Mouse (Mus musculus) heart, postnatal 0 days (tissue): ENCODE results near the gene Pygm. TPM values are rescaled to one million over a fixed set of nuclear protein-coding genes. Genes with fewer than 3 reads are reported as not detected.
A peak's percentile ranks its signal among the peaks of the same experiment; 100 is the strongest.

Experiments used
- ATAC-seq: fragments of 200-750 bp; cut with Nextera tagmentation; 2 replicates; pipeline ENCODE4 v1.8.0; 2017; ENCODE audit warnings: low read depth, moderate number of reproducible peaks, moderate library complexity; ENCODE audit not compliant: insufficient read depth
- DNase-seq: peaks from one replicate; pipeline ENCODE4 v3.0.0-alpha.2; 2016; ENCODE audit warnings: low spot score
- H3K27ac ChIP-seq: fragments of 300-500 bp; sonication (generic); 2 replicates; pipeline ENCODE4 v1.5.1; 2014; ENCODE audit warnings: low read depth, mild to moderate bottlenecking
- H3K27me3 ChIP-seq: fragments of 300-500 bp; sonication (generic); 2 replicates; pipeline ENCODE4 v1.6.1; 2014; ENCODE audit warnings: low read length, mixed read lengths; ENCODE audit not compliant: control insufficient read depth, insufficient read depth
- H3K36me3 ChIP-seq: fragments of 300-500 bp; sonication (generic); replicated peaks from 2 replicates; pipeline ENCODE4 v1.6.1; 2014; ENCODE audit warnings: low read length, mixed read lengths; ENCODE audit not compliant: control insufficient read depth, insufficient read depth
- H3K4me1 ChIP-seq: fragments of 300-500 bp; sonication (generic); 2 replicates; pipeline ENCODE4 v1.6.1; 2014; ENCODE audit warnings: antibody characterized with exemption; ENCODE audit not compliant: control insufficient read depth, insufficient read depth
- H3K4me2 ChIP-seq: fragments of 300-500 bp; sonication (generic); 2 replicates; pipeline ENCODE4 v1.6.1; 2014; ENCODE audit warnings: low read depth, mild to moderate bottlenecking, low read length, moderate library complexity
- H3K4me3 ChIP-seq: fragments of 300-500 bp; sonication (generic); 2 replicates; pipeline ENCODE4 v1.5.1; 2014; ENCODE audit warnings: low read depth, low read length
- H3K9ac ChIP-seq: fragments of 300-500 bp; sonication (generic); replicated peaks from 2 replicates; pipeline ENCODE4 v1.6.1; 2014; ENCODE audit warnings: low read depth, low read length, mixed read lengths
- H3K9me3 ChIP-seq: fragments of 300-500 bp; sonication (generic); replicated peaks from 2 replicates; pipeline ENCODE4 v1.6.1; 2016; ENCODE audit warnings: low read length; ENCODE audit not compliant: control insufficient read depth
- CTCF ChIP-seq: IDR thresholded peaks from 2 replicates; pipeline ENCODE4 v1.5.1; 2016; ENCODE audit warnings: antibody characterized with exemption, control low read depth, low read depth
- EP300 ChIP-seq: IDR thresholded peaks from 2 replicates; pipeline ENCODE4 v1.6.1; 2016; ENCODE audit warnings: antibody characterized with exemption, low read depth
- WGBS: fragments of 180-500 bp; shearing (Covaris S2); extraction: QIAGEN DNeasy Blood & Tissue Kit; methylation state at CpG from one replicate; pipeline ENCODE4 v1.1.7; 2014; 5-methylcytosine and 5-hydroxymethylcytosine counted together
- polyA plus RNA-seq: library from polyadenylated mRNA; unstranded; fragments of >200 nt; fragmentation: Nextera tagmentation; extraction: Ambion mirVana; gene quantifications from 2 replicates; pipeline ENCODE4 v1.2.1, GENCODE M21; 2015
- total RNA-seq: library from RNA; depleted of rRNA; stranded (reverse); fragments of >200 nt; gene quantifications from 2 replicates; pipeline ENCODE4 v1.2.3, GENCODE M21; 2014; ENCODE audit warnings: low replicate concordance

Gene Pygm
- total and polyA plus RNA-seq, 2 experiments from 2014 or later = 400 to 487 TPM

- no peak for TF ChIP-seq EP300
- no peak for TF ChIP-seq CTCF
- Histone ChIP-seq H3K27me3 (peaks cover 95% of the 10 kb centered on the region), H3K9me3 (no peaks in the 10 kb centered on the region), H3K4me2 (no peak overlapping the region), H3K9ac (no peak overlapping the region), H3K27ac (no peak overlapping the region), H3K4me1 (peaks cover 7% of the 10 kb centered on the region; the same call in 1 of the 2 replicates), H3K4me3 (no peak overlapping the region), H3K36me3 (no peaks in the 10 kb centered on the region)
- DNase-seq (no peak), ATAC-seq (no peak)
- WGBS = 53% methylated on average over 8 of the region's 8 CpGs
Measured at GRCm38 (mm10) chr19:6424137-6424881, 40.1 kb downstream of the Pygm start.

DNA sequence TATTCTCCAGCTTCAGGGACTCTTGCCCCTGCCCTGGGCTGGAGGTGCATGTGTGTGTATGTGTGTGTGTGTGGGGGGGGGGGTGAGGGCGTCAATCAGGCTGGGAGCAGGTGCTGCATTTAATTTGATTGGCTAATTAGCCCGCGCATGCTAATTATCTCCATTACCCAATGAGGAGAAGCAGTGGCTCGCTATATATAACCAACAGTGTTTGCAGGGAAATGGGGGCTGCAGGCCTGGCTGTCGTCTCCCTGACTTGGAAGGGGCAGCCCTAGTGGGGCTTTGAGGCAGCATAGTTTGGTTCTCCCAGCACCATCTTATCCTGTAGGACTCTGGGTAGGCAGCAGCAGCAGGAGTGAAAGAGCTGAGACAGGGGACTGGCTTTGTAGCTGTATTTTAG is 41.4 kb downstream of the Pygm start:
- 44% methylated on average over 5 of the region's 5 CpGs for WGBS
- Histone ChIP-seq H3K27ac (no peak overlapping the region), H3K9me3 (no peaks in the 10 kb centered on the region), H3K4me3 (no peak overlapping the region), H3K4me1 (peaks cover 7% of the 10 kb centered on the region; the same call in 1 of the 2 replicates), H3K9ac (no peak overlapping the region), H3K36me3 (no peaks in the 10 kb centered on the region), H3K27me3 (peaks cover 95% of the 10 kb centered on the region), H3K4me2 (no peak overlapping the region)
- TF ChIP-seq EP300 (no peak), CTCF (no peak)
- ATAC-seq (no peak), DNase-seq (no peak)

- 21% methylated on average over 13 of the region's 13 CpGs for WGBS
- no peak overlapping the region for H3K27ac ChIP-seq
- H3K4me3 ChIP-seq = no peak overlapping the region
- DNase-seq = peak; percentile 20
- no peak overlapping the region for H3K4me2 ChIP-seq
- no peaks in the 10 kb centered on the region for H3K9me3 ChIP-seq
- no peak for TF ChIP-seq CTCF
- no peak for TF ChIP-seq EP300
- ATAC-seq = peak; percentile 56; the same call in 1 of the 2 replicates
- no peak overlapping the region for H3K9ac ChIP-seq
- peaks cover 7% of the 10 kb centered on the region; the same call in 1 of the 2 replicates for H3K4me1 ChIP-seq
- no peaks in the 10 kb centered on the region for H3K36me3 ChIP-seq
- H3K27me3 ChIP-seq = peaks cover 94% of the 10 kb centered on the region
Measured at GRCm38 (mm10) chr19:6426703-6427500, 42.7 kb downstream of the Pygm start.

- Histone ChIP-seq H3K27ac (no peak overlapping the region), H3K4me2 (peak overlapping the region; percentile 44), H3K4me3 (peak overlapping the region; percentile 31), H3K27me3 (peaks cover 96% of the 10 kb centered on the region), H3K4me1 (peaks cover 7% of the 10 kb centered on the region; the same call in 1 of the 2 replicates), H3K9ac (no peak overlapping the region), H3K9me3 (no peaks in the 10 kb centered on the region), H3K36me3 (no peaks in the 10 kb centered on the region)
- TF ChIP-seq CTCF (no peak), EP300 (no peak)
- WGBS = under 1% methylated on average over 80 of the region's 94 CpGs
- no peak for DNase-seq
- ATAC-seq = no peak
Measured at GRCm38 (mm10) chr19:6427653-6428434, 43.6 kb downstream of the Pygm start.
